Mouse (Mus musculus): ENCODE results near the gene Anks1. TPM values are rescaled to one million over a fixed set of nuclear protein-coding genes. Genes with fewer than 3 reads are reported as not detected.
"Not testable (repeated sequence)": the region's sequence is repeated elsewhere in the genome, so short reads cannot be mapped to it uniquely, and the experiment has no call there.

Anks1 gene
- polyA plus RNA-seq, 1 experiment from 2014 or later: 16.5 TPM

- no peak overlapping the region for H3K9ac ChIP-seq
- no peaks in the 10 kb centered on the region for H3K36me3 ChIP-seq
- 86% methylated on average over 9 of the region's 9 CpGs for WGBS
- H3K4me2 ChIP-seq (replicated peaks): no peak overlapping the region
- no peaks in the 10 kb centered on the region for H3K9me3 ChIP-seq
- H3K27me3 ChIP-seq: no peaks in the 10 kb centered on the region
- no peak overlapping the region for H3K4me3 ChIP-seq
- no peak overlapping the region for H3K27ac ChIP-seq
- ATAC-seq (ENCODE audit: low FRiP score, low read depth): no peak
- peaks cover 39% of the 10 kb centered on the region for H3K4me1 ChIP-seq
Measured at GRCm38 (mm10) chr17:27968033-27968750, 59.1 kb downstream of the Anks1 start.

- Histone ChIP-seq H3K9ac (no peak overlapping the region), H3K4me2 (replicated peaks) (no peak overlapping the region), H3K4me3 (no peak overlapping the region), H3K27me3 (no peaks in the 10 kb centered on the region), H3K9me3 (no peaks in the 10 kb centered on the region), H3K27ac (no peak overlapping the region), H3K4me1 (peaks cover 39% of the 10 kb centered on the region), H3K36me3 (no peaks in the 10 kb centered on the region)
- ATAC-seq (ENCODE audit: low FRiP score, low read depth): no peak
- WGBS: 89% methylated on average over 5 of the region's 5 CpGs
Measured at GRCm38 (mm10) chr17:27968903-27969302, 59.8 kb downstream of the Anks1 start.

GRCm38 (mm10) chr17:27969365-27969764 is 60.3 kb downstream of the Anks1 start:
- WGBS: 73% methylated on average over 8 of the region's 8 CpGs
- ATAC-seq (ENCODE audit: low FRiP score, low read depth): no peak
- no peak overlapping the region for H3K27ac ChIP-seq

GRCm38 (mm10) chr17:27969896-27970295 is 60.8 kb downstream of the Anks1 start:
- H3K9me3 ChIP-seq: no peaks in the 10 kb centered on the region
- ATAC-seq (ENCODE audit: low FRiP score, low read depth): no peak
- 84% methylated on average over 5 of the region's 5 CpGs for WGBS

More at GRCm38 (mm10) chr17:27969365-27969764, 60.3 kb downstream of the Anks1 start:
- Histone ChIP-seq H3K9me3 (no peaks in the 10 kb centered on the region), H3K4me1 (peaks cover 36% of the 10 kb centered on the region), H3K36me3 (no peaks in the 10 kb centered on the region), H3K9ac (no peak overlapping the region), H3K4me2 (replicated peaks) (no peak overlapping the region), H3K4me3 (no peak overlapping the region), H3K27me3 (no peaks in the 10 kb centered on the region)

GRCm38 (mm10) chr17:27970305-27970704 is 61.2 kb downstream of the Anks1 start:
- no peak overlapping the region for H3K9ac ChIP-seq
- no peak overlapping the region for H3K4me3 ChIP-seq
- no peak overlapping the region for H3K4me2 ChIP-seq (replicated peaks)
- H3K27me3 ChIP-seq: no peaks in the 10 kb centered on the region
- ATAC-seq (ENCODE audit: low FRiP score, low read depth): no peak
- H3K9me3 ChIP-seq: no peaks in the 10 kb centered on the region
- H3K4me1 ChIP-seq: peaks cover 26% of the 10 kb centered on the region
- H3K36me3 ChIP-seq: peaks cover 7% of the 10 kb centered on the region; the same call in 1 of the 2 replicates
- no peak overlapping the region for H3K27ac ChIP-seq
- WGBS: 79% methylated on average over 5 of the region's 5 CpGs

More at GRCm38 (mm10) chr17:27969896-27970295, 60.8 kb downstream of the Anks1 start:
- peaks cover 30% of the 10 kb centered on the region for H3K4me1 ChIP-seq
- H3K27me3 ChIP-seq: no peaks in the 10 kb centered on the region
- no peak overlapping the region for H3K4me2 ChIP-seq (replicated peaks)
- H3K4me3 ChIP-seq: no peak overlapping the region
- H3K27ac ChIP-seq: no peak overlapping the region
- peaks cover 3% of the 10 kb centered on the region; the same call in 1 of the 2 replicates for H3K36me3 ChIP-seq
- no peak overlapping the region for H3K9ac ChIP-seq

- Histone ChIP-seq H3K4me2 (replicated peaks) (no peak overlapping the region), H3K9me3 (no peaks in the 10 kb centered on the region), H3K4me3 (no peak overlapping the region), H3K4me1 (peaks cover 20% of the 10 kb centered on the region), H3K27me3 (no peaks in the 10 kb centered on the region), H3K36me3 (peaks cover 18% of the 10 kb centered on the region), H3K27ac (no peak overlapping the region), H3K9ac (no peak overlapping the region)
- ATAC-seq (ENCODE audit: low FRiP score, low read depth): no peak
- WGBS: 78% methylated on average over 9 of the region's 9 CpGs
Measured at GRCm38 (mm10) chr17:27971496-27971895, 62.4 kb downstream of the Anks1 start.

- H3K9ac ChIP-seq: no peak overlapping the region
- ATAC-seq (ENCODE audit: low FRiP score, low read depth): no peak
- H3K4me2 ChIP-seq (replicated peaks): no peak overlapping the region
- no peak overlapping the region for H3K27ac ChIP-seq
- H3K4me3 ChIP-seq: no peak overlapping the region
- 69% methylated on average over 4 of the region's 4 CpGs for WGBS
- peaks cover 37% of the 10 kb centered on the region for H3K36me3 ChIP-seq
- H3K4me1 ChIP-seq: peaks cover 20% of the 10 kb centered on the region
- no peaks in the 10 kb centered on the region for H3K27me3 ChIP-seq
- no peaks in the 10 kb centered on the region for H3K9me3 ChIP-seq
Measured at GRCm38 (mm10) chr17:27973337-27973736, 64.2 kb downstream of the Anks1 start.

- 95% methylated on average over 14 of the region's 14 CpGs for WGBS
Measured at GRCm38 (mm10) chr17:27976266-27976665, 67.2 kb downstream of the Anks1 start.

GRCm38 (mm10) chr17:27977008-27977636 is 68.0 kb downstream of the Anks1 start:
- Histone ChIP-seq H3K4me1 (peaks cover 7% of the 10 kb centered on the region; the same call in 1 of the 2 replicates), H3K4me3 (no peak overlapping the region), H3K27ac (no peak overlapping the region), H3K4me2 (replicated peaks) (no peak overlapping the region), H3K36me3 (peaks cover 65% of the 10 kb centered on the region), H3K9ac (no peak overlapping the region), H3K9me3 (no peaks in the 10 kb centered on the region), H3K27me3 (no peaks in the 10 kb centered on the region)
- 90% methylated on average over 3 of the region's 3 CpGs for WGBS
- ATAC-seq (ENCODE audit: low FRiP score, low read depth): no peak

More at GRCm38 (mm10) chr17:27976266-27976665, 67.2 kb downstream of the Anks1 start:
- Histone ChIP-seq H3K36me3 (peaks cover 64% of the 10 kb centered on the region), H3K9me3 (no peaks in the 10 kb centered on the region), H3K27ac (no peak overlapping the region), H3K27me3 (no peaks in the 10 kb centered on the region), H3K4me1 (peaks cover 10% of the 10 kb centered on the region), H3K4me3 (no peak overlapping the region), H3K9ac (no peak overlapping the region), H3K4me2 (replicated peaks) (no peak overlapping the region)
- no peak for ATAC-seq (ENCODE audit: low FRiP score, low read depth)

GRCm38 (mm10) chr17:27980391-27980955 is 71.4 kb downstream of the Anks1 start:
- H3K9me3 ChIP-seq: no peaks in the 10 kb centered on the region
- no peak overlapping the region for H3K4me3 ChIP-seq
- no peak overlapping the region for H3K27ac ChIP-seq
- H3K27me3 ChIP-seq: no peaks in the 10 kb centered on the region
- H3K4me1 ChIP-seq: 0 out of 2 replicates have a peak, but pooled peaks cover 4% of the 10 kb centered on the region
- H3K9ac ChIP-seq: no peak overlapping the region
- 94% methylated on average over 3 of the region's 3 CpGs for whole genome bisulfite sequencing
- H3K36me3 ChIP-seq: peaks cover 65% of the 10 kb centered on the region
- no peak for ATAC-seq (ENCODE audit: low FRiP score, low read depth)
- H3K4me2 ChIP-seq (replicated peaks): no peak overlapping the region

- Histone ChIP-seq H3K36me3 (peaks cover 65% of the 10 kb centered on the region), H3K27me3 (no peaks in the 10 kb centered on the region), H3K4me1 (0 out of 2 replicates have a peak, but pooled peaks cover 4% of the 10 kb centered on the region), H3K9me3 (no peaks in the 10 kb centered on the region), H3K9ac (no peak overlapping the region), H3K4me2 (replicated peaks) (no peak overlapping the region), H3K4me3 (no peak overlapping the region), H3K27ac (no peak overlapping the region)
- 85% methylated on average over 5 of the region's 5 CpGs for WGBS
- no peak for ATAC-seq (ENCODE audit: low FRiP score, low read depth)
Measured at GRCm38 (mm10) chr17:27981451-27982069, 72.5 kb downstream of the Anks1 start.

GRCm38 (mm10) chr17:27982070-27982457 is 73.0 kb downstream of the Anks1 start:
- H3K36me3 ChIP-seq: peaks cover 65% of the 10 kb centered on the region
- not testable (repeated sequence) for H3K9me3 ChIP-seq; H3K9ac ChIP-seq; H3K27ac ChIP-seq; H3K4me1 ChIP-seq; H3K4me2 ChIP-seq (replicated peaks); ATAC-seq (ENCODE audit: low FRiP score, low read depth); H3K27me3 ChIP-seq; H3K4me3 ChIP-seq
- WGBS: 88% methylated on average over 14 of the region's 14 CpGs

Measured in limb, embryonic 13.5 days (tissue).